Mouse (Mus musculus): ENCODE measurements around the gene Pigw. TPM values are rescaled to one million over a fixed set of nuclear protein-coding genes. Genes with fewer than 3 reads are reported as not detected.
"Not testable (repeated sequence)": the region's sequence is repeated elsewhere in the genome, so short reads cannot be mapped to it uniquely, and the experiment has no call there.

The Pigw gene
- polyA plus RNA-seq, 1 experiment: 2.9 TPM

- Histone ChIP-seq H3K4me1 (ENCODE audit: control insufficient read depth, insufficient read depth, low read length) (peaks cover 4% of the 10 kb centered on the region; the same call in 1 of the 2 replicates), H3K4me3 (ENCODE audit: control insufficient read depth, low read depth, low read length) (peak overlapping the region; percentile 77), H3K27me3 (ENCODE audit: control insufficient read depth, insufficient read depth, low read length) (no peaks in the 10 kb centered on the region), H3K27ac (ENCODE audit: control insufficient read depth, insufficient read depth, low read depth, low read length) (peak overlapping the region; percentile 92), H3K36me3 (ENCODE audit: control insufficient read depth, insufficient read depth, low read length) (peaks cover 2% of the 10 kb centered on the region)
- no peak for TF ChIP-seq CTCF (IDR thresholded peaks at IDR 0.05; ENCODE audit: control insufficient read depth, insufficient read depth, insufficient replicate concordance, low read depth, low read length)
- TF ChIP-seq POLR2A (IDR thresholded peaks at IDR 0.05; ENCODE audit: control insufficient read depth, low read depth, low read length): no peak
Measured at GRCm38 (mm10) chr11:84880465-84880961, 428 bp upstream of the Pigw start.

GRCm38 (mm10) chr11:84879007-84879771, 896 bp downstream of the Pigw start:
- Histone ChIP-seq H3K27me3 (ENCODE audit: control insufficient read depth, insufficient read depth, low read length) (no peaks in the 10 kb centered on the region), H3K36me3 (ENCODE audit: control insufficient read depth, insufficient read depth, low read length) (no peaks in the 10 kb centered on the region; the same call in none of the 2 replicates), H3K27ac (ENCODE audit: control insufficient read depth, insufficient read depth, low read depth, low read length) (peak overlapping the region; percentile 92), H3K4me1 (ENCODE audit: control insufficient read depth, insufficient read depth, low read length) (peaks cover 4% of the 10 kb centered on the region; the same call in 1 of the 2 replicates), H3K4me3 (ENCODE audit: control insufficient read depth, low read depth, low read length) (peak overlapping the region; percentile 77)
- TF ChIP-seq CTCF (IDR thresholded peaks at IDR 0.05; ENCODE audit: control insufficient read depth, insufficient read depth, insufficient replicate concordance, low read depth, low read length): no peak
- TF ChIP-seq POLR2A (IDR thresholded peaks at IDR 0.05; ENCODE audit: control insufficient read depth, low read depth, low read length): no peak

GRCm38 (mm10) chr11:84876020-84876419, 4.1 kb downstream of the Pigw start:
- not testable (repeated sequence) for H3K4me3 ChIP-seq (ENCODE audit: control insufficient read depth, low read depth, low read length); H3K27me3 ChIP-seq (ENCODE audit: control insufficient read depth, insufficient read depth, low read length); H3K36me3 ChIP-seq (ENCODE audit: control insufficient read depth, insufficient read depth, low read length); H3K27ac ChIP-seq (ENCODE audit: control insufficient read depth, insufficient read depth, low read depth, low read length); H3K4me1 ChIP-seq (ENCODE audit: control insufficient read depth, insufficient read depth, low read length)

- TF ChIP-seq POLR2A (IDR thresholded peaks at IDR 0.05; ENCODE audit: control insufficient read depth, low read depth, low read length): no peak
- no peak for TF ChIP-seq CTCF (IDR thresholded peaks at IDR 0.05; ENCODE audit: control insufficient read depth, insufficient read depth, insufficient replicate concordance, low read depth, low read length)
- H3K27ac ChIP-seq (ENCODE audit: control insufficient read depth, insufficient read depth, low read depth, low read length): no peak overlapping the region
- H3K27me3 ChIP-seq (ENCODE audit: control insufficient read depth, insufficient read depth, low read length): no peaks in the 10 kb centered on the region
- no peaks in the 10 kb centered on the region; the same call in 1 of the 2 replicates for H3K36me3 ChIP-seq (ENCODE audit: control insufficient read depth, insufficient read depth, low read length)
- H3K4me1 ChIP-seq (ENCODE audit: control insufficient read depth, insufficient read depth, low read length): no peaks in the 10 kb centered on the region
- no peak overlapping the region for H3K4me3 ChIP-seq (ENCODE audit: control insufficient read depth, low read depth, low read length)
Measured at GRCm38 (mm10) chr11:84873042-84873833, 6.8 kb downstream of the Pigw start.

- TF ChIP-seq CTCF (IDR thresholded peaks at IDR 0.05; ENCODE audit: control insufficient read depth, insufficient read depth, insufficient replicate concordance, low read depth, low read length) (no peak), POLR2A (IDR thresholded peaks at IDR 0.05; ENCODE audit: control insufficient read depth, low read depth, low read length) (no peak)
- Histone ChIP-seq H3K4me1 (ENCODE audit: control insufficient read depth, insufficient read depth, low read length) (no peaks in the 10 kb centered on the region), H3K27me3 (ENCODE audit: control insufficient read depth, insufficient read depth, low read length) (no peaks in the 10 kb centered on the region), H3K36me3 (ENCODE audit: control insufficient read depth, insufficient read depth, low read length) (no peaks in the 10 kb centered on the region; the same call in 1 of the 2 replicates), H3K4me3 (ENCODE audit: control insufficient read depth, low read depth, low read length) (peak overlapping the region; percentile 100), H3K27ac (ENCODE audit: control insufficient read depth, insufficient read depth, low read depth, low read length) (peak overlapping the region; percentile 93)
Measured at GRCm38 (mm10) chr11:84871548-84872069, 8.5 kb downstream of the Pigw start.

GRCm38 (mm10) chr11:84871046-84871445, 9.0 kb downstream of the Pigw start:
- Histone ChIP-seq H3K4me3 (ENCODE audit: control insufficient read depth, low read depth, low read length) (peak overlapping the region; percentile 100), H3K27me3 (ENCODE audit: control insufficient read depth, insufficient read depth, low read length) (no peaks in the 10 kb centered on the region), H3K36me3 (ENCODE audit: control insufficient read depth, insufficient read depth, low read length) (no peaks in the 10 kb centered on the region; the same call in 1 of the 2 replicates), H3K4me1 (ENCODE audit: control insufficient read depth, insufficient read depth, low read length) (no peaks in the 10 kb centered on the region), H3K27ac (ENCODE audit: control insufficient read depth, insufficient read depth, low read depth, low read length) (peak overlapping the region; percentile 93)
- TF ChIP-seq CTCF (IDR thresholded peaks at IDR 0.05; ENCODE audit: control insufficient read depth, insufficient read depth, insufficient replicate concordance, low read depth, low read length): no peak
- no peak for TF ChIP-seq POLR2A (IDR thresholded peaks at IDR 0.05; ENCODE audit: control insufficient read depth, low read depth, low read length)

Data from testis, adult 2 months (tissue).